Mouse (Mus musculus) liver, embryonic 16.5 days (tissue): ENCODE measurements around the gene Pou1f1. TPM values are rescaled to one million over a fixed set of nuclear protein-coding genes. Genes with fewer than 3 reads are reported as not detected.

Experiments
- ATAC-seq: fragments of 200-750 bp; cut with Nextera tagmentation; 2 replicates; pipeline ENCODE4 v1.8.0; 2017; ENCODE audit warnings: low read depth, mild to moderate bottlenecking, moderate number of reproducible peaks, moderate library complexity
- H3K27ac ChIP-seq: fragments of 300-500 bp; sonication (generic); 2 replicates; pipeline ENCODE4 v1.5.1; 2014; ENCODE audit warnings: mild to moderate bottlenecking, low read length
- H3K27me3 ChIP-seq: fragments of 300-500 bp; sonication (generic); 2 replicates; pipeline ENCODE4 v1.6.1; 2014; ENCODE audit warnings: low read depth, low read length, mixed read lengths; ENCODE audit not compliant: control insufficient read depth, insufficient read depth
- H3K36me3 ChIP-seq: fragments of 300-500 bp; sonication (generic); 2 replicates; pipeline ENCODE4 v1.6.1; 2014; ENCODE audit warnings: mild to moderate bottlenecking; ENCODE audit not compliant: control insufficient read depth, insufficient read depth
- H3K4me1 ChIP-seq: fragments of 300-500 bp; sonication (generic); 2 replicates; pipeline ENCODE4 v1.6.1; 2014; ENCODE audit warnings: low read depth, low read length, mixed read lengths; ENCODE audit not compliant: control insufficient read depth
- H3K4me2 ChIP-seq: fragments of 300-500 bp; sonication (generic); 2 replicates; pipeline ENCODE4 v1.6.1; 2014; ENCODE audit warnings: low read depth, low read length, mixed read lengths
- H3K4me3 ChIP-seq: fragments of 300-500 bp; sonication (generic); 2 replicates; pipeline ENCODE4 v1.5.1; 2014; ENCODE audit warnings: low read depth, mild to moderate bottlenecking, low read length
- H3K9ac ChIP-seq: fragments of 300-500 bp; sonication (generic); 2 replicates; pipeline ENCODE4 v1.6.1; 2014; ENCODE audit warnings: low read depth, low read length
- H3K9me3 ChIP-seq: fragments of 300-500 bp; sonication (generic); replicated peaks from 2 replicates; pipeline ENCODE4 v1.6.1; 2016; ENCODE audit warnings: low read length; ENCODE audit not compliant: control insufficient read depth
- WGBS: fragments of 180-500 bp; shearing (Covaris S2); extraction: QIAGEN DNeasy Blood & Tissue Kit; methylation state at CpG from one replicate; pipeline ENCODE4 v1.1.7; 2014; ENCODE audit not compliant: insufficient replicate concordance; 5-methylcytosine and 5-hydroxymethylcytosine counted together
- polyA plus RNA-seq: library from polyadenylated mRNA; unstranded; fragments of >200 nt; fragmentation: Nextera tagmentation; extraction: Ambion mirVana; gene quantifications from 2 replicates; pipeline ENCODE4 v1.2.1, GENCODE M21; 2015

Gene Pou1f1
- polyA plus RNA-seq, 1 experiment from 2014 or later = not detected

DNA sequence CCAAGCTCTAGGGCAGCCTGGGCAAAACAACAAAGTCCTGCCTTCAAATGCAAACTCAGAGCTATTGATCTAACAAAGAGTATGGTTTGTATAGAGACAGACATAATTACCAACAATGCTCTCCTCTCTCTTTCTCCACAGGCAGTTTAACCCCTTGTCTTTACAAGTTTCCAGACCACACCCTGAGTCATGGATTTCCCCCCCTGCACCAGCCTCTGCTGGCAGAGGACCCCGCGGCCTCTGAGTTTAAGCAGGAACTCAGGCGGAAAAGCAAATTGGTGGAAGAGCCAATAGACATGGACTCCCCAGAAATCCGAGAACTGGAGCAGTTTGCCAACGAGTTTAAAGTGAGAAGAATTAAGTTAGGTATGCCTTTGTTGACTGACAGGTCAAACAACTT is 9.3 kb downstream of the Pou1f1 start:
- WGBS = 34% methylated on average over 5 of the region's 5 CpGs
- Histone ChIP-seq H3K9me3 (no peaks in the 10 kb centered on the region), H3K9ac (no peak overlapping the region), H3K36me3 (no peaks in the 10 kb centered on the region), H3K4me2 (no peak overlapping the region), H3K4me3 (no peak overlapping the region), H3K27ac (no peak overlapping the region), H3K4me1 (no peaks in the 10 kb centered on the region), H3K27me3 (no peaks in the 10 kb centered on the region)
- no peak for ATAC-seq

DNA sequence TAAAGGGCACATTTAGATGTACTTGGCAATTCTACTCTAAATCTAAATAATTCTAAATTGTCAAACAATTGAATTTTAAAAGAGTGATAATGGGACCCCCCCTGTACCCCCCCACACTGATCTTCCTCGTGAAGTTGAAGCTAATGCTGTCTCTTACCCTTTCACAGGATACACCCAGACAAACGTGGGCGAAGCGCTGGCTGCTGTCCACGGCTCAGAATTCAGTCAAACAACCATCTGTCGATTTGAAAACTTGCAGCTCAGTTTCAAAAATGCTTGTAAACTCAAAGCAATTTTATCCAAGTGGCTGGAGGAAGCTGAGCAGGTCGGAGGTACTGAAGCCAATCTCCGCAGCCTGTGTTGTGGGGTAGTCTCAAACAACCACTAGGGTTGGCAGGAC is 11.4 kb downstream of the Pou1f1 start:
- WGBS = 53% methylated on average over 8 of the region's 8 CpGs
- Histone ChIP-seq H3K9me3 (no peaks in the 10 kb centered on the region), H3K4me2 (no peak overlapping the region), H3K4me1 (no peaks in the 10 kb centered on the region), H3K27me3 (no peaks in the 10 kb centered on the region), H3K4me3 (no peak overlapping the region), H3K36me3 (no peaks in the 10 kb centered on the region), H3K9ac (no peak overlapping the region), H3K27ac (no peak overlapping the region)
- ATAC-seq = no peak

DNA sequence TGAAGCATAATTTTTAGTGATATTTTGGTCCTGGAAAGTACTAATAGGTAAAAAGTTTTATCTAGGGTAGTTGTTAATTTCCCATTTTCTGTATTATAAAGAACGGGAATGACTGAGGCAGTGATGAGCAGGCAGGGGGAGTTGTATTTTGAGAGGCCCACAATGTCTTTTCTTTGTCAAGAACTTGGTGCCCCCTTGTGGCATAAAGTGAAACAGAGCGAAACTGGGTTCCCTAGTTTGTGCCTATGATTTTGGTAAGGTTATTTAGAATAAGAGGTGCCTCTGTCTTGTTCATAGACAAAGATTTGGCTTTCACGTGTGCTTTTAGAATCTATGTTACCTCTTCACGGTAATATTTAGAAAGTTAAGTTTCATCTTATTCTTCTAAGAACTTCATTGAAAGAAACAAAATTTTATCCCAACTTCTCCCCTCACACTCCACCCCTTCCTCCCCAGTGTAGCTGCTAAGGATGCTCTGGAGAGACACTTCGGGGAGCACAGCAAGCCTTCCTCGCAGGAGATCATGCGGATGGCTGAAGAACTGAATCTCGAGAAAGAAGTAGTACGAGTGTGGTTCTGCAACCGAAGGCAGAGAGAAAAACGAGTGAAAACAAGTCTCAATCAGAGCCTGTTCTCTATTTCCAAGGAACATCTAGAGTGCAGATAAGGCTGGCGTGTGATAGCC is 13.1 kb downstream of the Pou1f1 start:
- no peak for ATAC-seq
- WGBS = 21% methylated on average over 12 of the region's 12 CpGs
- H3K9ac ChIP-seq = no peak overlapping the region
- no peak overlapping the region for H3K4me3 ChIP-seq
- no peak overlapping the region for H3K27ac ChIP-seq
- H3K4me2 ChIP-seq = no peak overlapping the region
- H3K9me3 ChIP-seq = no peaks in the 10 kb centered on the region
- no peaks in the 10 kb centered on the region for H3K4me1 ChIP-seq
- no peaks in the 10 kb centered on the region for H3K27me3 ChIP-seq
- H3K36me3 ChIP-seq = no peaks in the 10 kb centered on the region

DNA sequence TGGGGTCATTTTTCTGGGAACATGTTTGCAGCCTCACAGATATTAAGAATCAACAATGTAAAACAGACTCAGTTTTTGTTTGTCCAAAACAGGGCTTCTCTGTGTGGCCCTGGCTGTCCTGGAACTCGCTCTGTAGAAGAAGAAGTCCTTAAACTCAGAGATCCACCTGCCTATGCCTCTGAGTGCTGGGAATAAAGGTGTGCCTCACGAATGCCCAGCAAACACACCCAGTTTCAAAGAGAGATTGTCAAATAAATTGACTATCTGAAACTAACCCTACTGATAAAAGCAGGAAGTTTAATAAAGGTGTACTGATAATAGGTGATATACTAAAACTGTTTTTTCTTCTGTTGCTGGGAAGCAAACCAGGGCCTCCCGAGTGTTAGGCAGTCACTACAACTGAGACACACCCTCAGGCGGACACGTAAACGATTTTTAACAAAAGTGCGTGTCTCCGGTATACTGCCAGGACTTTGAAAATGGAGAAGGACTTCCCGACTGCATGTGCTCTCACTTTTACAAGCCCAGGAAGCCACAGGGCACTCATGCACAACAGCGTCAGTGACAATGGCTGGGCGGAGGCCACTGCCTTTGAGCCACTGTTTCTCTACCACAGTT is 23.5 kb downstream of the Pou1f1 start:
- Histone ChIP-seq H3K9ac (no peak overlapping the region), H3K4me1 (no peaks in the 10 kb centered on the region), H3K9me3 (no peaks in the 10 kb centered on the region), H3K27ac (no peak overlapping the region), H3K4me3 (no peak overlapping the region), H3K27me3 (no peaks in the 10 kb centered on the region), H3K36me3 (peaks cover 5% of the 10 kb centered on the region; the same call in 1 of the 2 replicates), H3K4me2 (no peak overlapping the region)
- ATAC-seq = no peak
- 74% methylated on average over 11 of the region's 11 CpGs for WGBS

DNA sequence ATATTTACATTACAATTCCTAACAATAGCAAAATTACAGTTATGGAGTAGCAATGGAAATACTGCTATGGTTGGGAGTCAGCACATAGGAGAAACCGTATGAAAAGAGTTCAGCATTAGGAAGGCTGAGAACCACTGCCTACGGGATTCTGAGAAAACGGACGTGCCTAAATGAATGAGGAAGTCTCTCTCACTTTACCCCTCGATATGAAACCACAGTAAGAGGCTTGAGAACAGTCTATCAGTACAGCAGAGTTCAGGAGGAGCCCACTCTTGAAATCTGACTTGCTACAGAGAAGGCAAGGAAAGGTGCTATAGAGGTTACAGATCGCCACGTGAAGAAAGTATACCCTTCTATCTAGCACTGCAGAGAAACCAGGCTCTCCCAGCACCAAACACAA is 28.6 kb downstream of the Pou1f1 start:
- Histone ChIP-seq H3K4me3 (no peak overlapping the region), H3K27ac (no peak overlapping the region), H3K4me1 (no peaks in the 10 kb centered on the region), H3K9me3 (no peaks in the 10 kb centered on the region), H3K27me3 (no peaks in the 10 kb centered on the region), H3K9ac (no peak overlapping the region), H3K4me2 (no peak overlapping the region), H3K36me3 (no peaks in the 10 kb centered on the region)
- no peak for ATAC-seq
- WGBS = 25% methylated on average over 7 of the region's 7 CpGs

DNA sequence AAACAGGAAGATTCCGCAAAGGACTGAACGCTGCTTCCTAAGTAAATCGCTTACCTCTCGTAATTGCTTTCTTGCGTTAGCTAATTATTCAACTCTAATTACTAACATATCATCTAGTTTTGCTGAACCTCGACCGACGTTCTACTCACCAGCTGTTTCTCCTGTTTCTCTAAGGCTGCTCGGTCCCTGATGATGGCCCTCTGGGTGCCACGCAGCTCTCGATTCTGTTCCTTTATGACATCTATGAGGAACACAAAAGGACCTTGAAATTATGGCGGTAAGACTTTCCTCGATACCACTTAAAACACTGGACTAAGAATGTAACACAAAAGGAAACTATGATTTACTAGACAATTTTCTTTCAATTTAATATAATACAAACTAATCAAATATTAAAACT is 30.5 kb downstream of the Pou1f1 start:
- Histone ChIP-seq H3K36me3 (no peaks in the 10 kb centered on the region), H3K4me3 (no peak overlapping the region), H3K4me2 (no peak overlapping the region), H3K9ac (no peak overlapping the region), H3K27ac (no peak overlapping the region), H3K4me1 (no peaks in the 10 kb centered on the region), H3K9me3 (no peaks in the 10 kb centered on the region), H3K27me3 (no peaks in the 10 kb centered on the region)
- WGBS = 86% methylated on average over 13 of the region's 13 CpGs
- no peak for ATAC-seq

DNA sequence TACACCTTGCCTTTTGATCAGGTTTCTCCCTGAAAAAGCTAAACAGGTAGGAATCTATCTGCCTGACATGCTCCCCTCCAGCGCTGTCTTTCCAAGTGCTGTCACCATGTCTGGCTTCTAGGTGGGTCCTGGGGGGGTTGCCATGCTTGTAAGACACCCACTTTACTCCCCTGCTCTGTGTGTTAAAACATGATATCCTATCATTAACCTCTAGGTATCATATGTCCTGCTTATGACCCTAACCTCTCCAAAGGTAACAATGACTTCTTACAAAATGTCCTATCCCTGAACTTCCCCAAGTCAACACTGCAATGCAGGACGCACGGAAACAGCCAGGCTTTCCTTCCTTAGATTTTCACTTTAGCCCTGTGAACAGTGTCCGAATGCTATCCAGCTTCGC is 34.0 kb downstream of the Pou1f1 start:
- no peak for ATAC-seq
- WGBS = 62% methylated on average over 5 of the region's 5 CpGs
- no peaks in the 10 kb centered on the region for H3K27me3 ChIP-seq
- H3K27ac ChIP-seq = no peak overlapping the region
- no peak overlapping the region for H3K4me2 ChIP-seq
- H3K9ac ChIP-seq = no peak overlapping the region
- H3K4me1 ChIP-seq = no peaks in the 10 kb centered on the region
- H3K9me3 ChIP-seq = no peaks in the 10 kb centered on the region
- H3K36me3 ChIP-seq = no peaks in the 10 kb centered on the region
- H3K4me3 ChIP-seq = no peak overlapping the region

DNA sequence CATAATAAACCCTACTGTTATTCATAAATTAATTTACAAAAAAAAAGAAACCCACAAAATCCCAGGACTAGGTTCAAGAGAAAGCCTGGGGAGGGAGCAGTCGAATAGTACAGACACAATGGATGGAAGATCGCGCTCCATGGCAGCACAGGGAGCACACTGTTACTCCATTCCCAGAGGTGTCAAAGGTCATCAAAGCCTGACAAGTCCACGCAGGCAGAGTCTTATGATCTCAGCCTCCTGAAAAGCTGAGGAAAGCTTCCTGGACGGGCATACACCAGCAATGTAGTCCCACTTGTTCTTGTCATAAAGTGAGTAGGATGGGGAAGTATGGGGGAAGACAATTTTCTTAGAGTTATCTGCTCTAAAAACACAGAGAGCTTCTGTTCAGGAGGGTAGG is 37.1 kb downstream of the Pou1f1 start:
- Histone ChIP-seq H3K4me2 (no peak overlapping the region), H3K36me3 (no peaks in the 10 kb centered on the region), H3K9ac (no peak overlapping the region), H3K9me3 (no peaks in the 10 kb centered on the region), H3K27me3 (no peaks in the 10 kb centered on the region), H3K4me1 (peaks cover 5% of the 10 kb centered on the region), H3K4me3 (no peak overlapping the region), H3K27ac (no peak overlapping the region)
- no peak for ATAC-seq
- WGBS = 78% methylated on average over 5 of the region's 5 CpGs

DNA sequence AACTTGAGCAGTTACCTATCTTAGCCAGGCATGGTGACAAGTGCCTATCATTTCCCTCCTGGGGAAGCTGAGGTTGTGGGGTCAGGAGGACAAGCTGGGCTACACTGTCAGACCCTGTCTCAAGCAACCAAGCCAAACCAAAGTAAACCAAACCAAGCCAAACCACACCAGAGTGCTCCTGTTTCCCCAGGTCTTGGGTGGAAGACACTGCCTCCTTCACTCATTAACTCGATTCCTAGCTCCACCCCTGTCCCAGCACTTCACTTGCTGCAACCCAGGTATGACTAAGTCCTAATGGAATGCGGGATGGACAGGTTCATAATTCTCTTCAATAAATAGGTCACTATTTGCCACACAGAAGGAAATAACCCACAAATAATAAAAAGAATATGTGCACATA is 39.3 kb downstream of the Pou1f1 start:
- H3K27ac ChIP-seq = no peak overlapping the region
- H3K36me3 ChIP-seq = no peaks in the 10 kb centered on the region
- no peak overlapping the region for H3K4me3 ChIP-seq
- no peaks in the 10 kb centered on the region for H3K27me3 ChIP-seq
- 59% methylated on average over 2 of the region's 2 CpGs for WGBS
- no peak overlapping the region for H3K4me2 ChIP-seq
- H3K9ac ChIP-seq = no peak overlapping the region
- no peaks in the 10 kb centered on the region for H3K9me3 ChIP-seq
- ATAC-seq = no peak
- peaks cover 8% of the 10 kb centered on the region for H3K4me1 ChIP-seq
